Mouse (Mus musculus) B cell, adult 2 months (primary cell): Measurements from ENCODE around the gene Lgi4.

Source experiments
- DNase-seq, 2 experiments: peaks; one replicate each; pipeline ENCODE4 v3.0.0; 2022

The Lgi4 gene

GRCm38 (mm10) chr7:31077885-31078445, 18.8 kb downstream of the Lgi4 start:
- peak; percentile 51 to 52 for DNase-seq

- DNase-seq = no peak
Measured at GRCm38 (mm10) chr7:31079670-31080069, 20.5 kb downstream of the Lgi4 start.

GRCm38 (mm10) chr7:31080611-31081010, 21.5 kb downstream of the Lgi4 start:
- no peak for DNase-seq

GRCm38 (mm10) chr7:31081106-31081505, 22.0 kb downstream of the Lgi4 start:
- no peak for DNase-seq

GRCm38 (mm10) chr7:31082106-31082505, 23.0 kb downstream of the Lgi4 start:
- no peak for DNase-seq

- DNase-seq = no peak
Measured at GRCm38 (mm10) chr7:31082831-31083588, 23.9 kb downstream of the Lgi4 start.

- no peak for DNase-seq
Measured at GRCm38 (mm10) chr7:31084140-31084539, 25.0 kb downstream of the Lgi4 start.

- DNase-seq = no peak
Measured at GRCm38 (mm10) chr7:31085171-31085570, 26.0 kb downstream of the Lgi4 start.

GRCm38 (mm10) chr7:31086175-31086755, 27.1 kb downstream of the Lgi4 start:
- DNase-seq = no peak

- no peak for DNase-seq
Measured at GRCm38 (mm10) chr7:31087262-31087661, 28.1 kb downstream of the Lgi4 start.

GRCm38 (mm10) chr7:31088206-31088605, 29.1 kb downstream of the Lgi4 start:
- no peak for DNase-seq

- DNase-seq = peak; percentile 49 to 58
Measured at GRCm38 (mm10) chr7:31089721-31090120, 30.6 kb downstream of the Lgi4 start.

GRCm38 (mm10) chr7:31094774-31095501, 35.8 kb downstream of the Lgi4 start:
- peak; percentile 23 to 34 for DNase-seq

- DNase-seq = no peak
Measured at GRCm38 (mm10) chr7:31096892-31097564, 37.9 kb downstream of the Lgi4 start.

- DNase-seq = peak; percentile 89 to 91
Measured at GRCm38 (mm10) chr7:31097583-31098248, 38.6 kb downstream of the Lgi4 start.

GRCm38 (mm10) chr7:31098697-31099611, 39.8 kb downstream of the Lgi4 start:
- DNase-seq = peak; percentile 58 to 64

GRCm38 (mm10) chr7:31099612-31099982, 40.5 kb downstream of the Lgi4 start:
- DNase-seq = peak; percentile 20 to 32

GRCm38 (mm10) chr7:31100786-31101185, 41.6 kb downstream of the Lgi4 start:
- DNase-seq = no peak

- DNase-seq = peak; percentile 26 to 38
Measured at GRCm38 (mm10) chr7:31105061-31105768, 46.1 kb downstream of the Lgi4 start.

GRCm38 (mm10) chr7:31106166-31106565, 47.0 kb downstream of the Lgi4 start:
- peak; percentile 25 to 26 for DNase-seq

- no peak for DNase-seq
Measured at GRCm38 (mm10) chr7:31107781-31108180, 48.6 kb downstream of the Lgi4 start.
